Mouse (Mus musculus) megakaryocyte, embryonic 14.5 days (primary cell): ENCODE results near the gene Gna13. TPM values are rescaled to one million over a fixed set of nuclear protein-coding genes. Genes with fewer than 3 reads are reported as not detected.
A peak's percentile ranks its signal among the peaks of the same experiment; 100 is the strongest.
"Not testable (repeated sequence)": the region's sequence is repeated elsewhere in the genome, so short reads cannot be mapped to it uniquely, and the experiment has no call there.

Experiments
- H3K27me3 ChIP-seq: replicated peaks from 2 replicates; pipeline ENCODE3; 2012; ENCODE audit warnings: inconsistent platforms
- H3K36me3 ChIP-seq: replicated peaks from 2 replicates; pipeline ENCODE3; 2012; ENCODE audit warnings: low read length, inconsistent platforms, mixed read lengths
- H3K4me1 ChIP-seq: 2 replicates; pipeline ENCODE4 v1.6.1; 2012; ENCODE audit warnings: inconsistent platforms
- H3K4me3 ChIP-seq: replicated peaks from 2 replicates; pipeline ENCODE3; 2012; ENCODE audit warnings: moderate library complexity, mild to moderate bottlenecking, inconsistent platforms
- H3K9me3 ChIP-seq: 2 replicates; pipeline ENCODE4 v1.6.1; 2012; ENCODE audit warnings: inconsistent platforms
- FLI1 ChIP-seq: IDR thresholded peaks from 2 replicates; pipeline ENCODE4 v1.6.1; 2012; ENCODE audit warnings: low read length, inconsistent platforms, mixed read lengths
- GATA1 ChIP-seq: IDR thresholded peaks from 3 replicates; pipeline ENCODE4 v1.6.1; 2012; ENCODE audit warnings: mixed read lengths, low read length, inconsistent platforms, borderline replicate concordance
- polyA plus RNA-seq: library from polyadenylated mRNA; stranded (reverse); fragments of >175 nt; gene quantifications from 2 replicates; pipeline ENCODE4 v1.2.3, GENCODE M21; 2012; ENCODE audit warnings: low replicate concordance; ENCODE audit not compliant: insufficient read depth

Gna13 gene
- polyA plus RNA-seq, 1 experiment, result 60.8 TPM

DNA sequence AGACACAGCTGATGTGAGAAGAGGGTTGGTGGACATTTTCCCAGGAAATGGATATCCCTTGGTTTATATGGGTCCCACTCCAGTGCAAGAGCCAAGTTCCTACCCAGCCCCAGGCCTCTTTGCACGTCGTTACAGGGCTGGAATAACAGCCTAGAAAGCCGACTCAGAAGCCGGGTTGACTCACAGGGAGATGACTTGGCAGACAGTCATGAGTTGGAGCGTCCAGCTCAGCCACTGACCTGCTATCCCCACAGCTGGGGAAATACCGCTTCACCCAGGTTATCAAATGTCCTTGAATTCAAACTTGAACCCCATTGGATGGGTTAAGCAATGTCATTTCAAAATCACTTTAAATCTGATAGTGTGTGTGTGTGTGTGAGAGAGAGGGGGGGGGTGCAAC lies 29.9 kb upstream of the Gna13 start:
- Histone ChIP-seq H3K4me1 (peaks cover 80% of the 10 kb centered on the region), H3K9me3 (no peaks in the 10 kb centered on the region), H3K36me3 (no peaks in the 10 kb centered on the region), H3K27me3 (peaks cover 2% of the 10 kb centered on the region), H3K4me3 (peak overlapping the region; percentile 76)
- TF ChIP-seq FLI1 (no peak), GATA1 (no peak)

DNA sequence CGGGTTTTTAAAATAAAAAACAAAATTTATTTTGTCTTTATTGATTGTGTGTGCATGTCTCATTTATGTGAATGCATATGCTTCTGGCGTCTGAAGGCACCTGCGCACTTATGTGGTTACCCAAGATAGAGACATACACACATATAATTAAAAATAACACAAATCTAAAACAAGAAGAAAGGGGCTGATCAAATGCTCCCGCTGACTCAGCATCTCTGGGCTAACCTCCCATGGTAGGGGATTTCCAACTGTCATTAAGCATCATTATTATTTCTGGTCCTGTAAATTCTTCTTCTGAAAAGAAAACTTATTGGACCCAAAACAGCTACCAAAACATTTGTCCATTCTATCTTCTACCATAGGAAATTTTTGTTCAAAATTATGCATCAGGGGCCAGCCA lies 27.9 kb upstream of the Gna13 start:
- no peak for TF ChIP-seq FLI1
- no peak for TF ChIP-seq GATA1
- peaks cover 68% of the 10 kb centered on the region for H3K4me1 ChIP-seq
- H3K27me3 ChIP-seq, result no peaks in the 10 kb centered on the region
- H3K4me3 ChIP-seq, result no peak overlapping the region
- H3K9me3 ChIP-seq, result no peaks in the 10 kb centered on the region
- H3K36me3 ChIP-seq, result no peaks in the 10 kb centered on the region

DNA sequence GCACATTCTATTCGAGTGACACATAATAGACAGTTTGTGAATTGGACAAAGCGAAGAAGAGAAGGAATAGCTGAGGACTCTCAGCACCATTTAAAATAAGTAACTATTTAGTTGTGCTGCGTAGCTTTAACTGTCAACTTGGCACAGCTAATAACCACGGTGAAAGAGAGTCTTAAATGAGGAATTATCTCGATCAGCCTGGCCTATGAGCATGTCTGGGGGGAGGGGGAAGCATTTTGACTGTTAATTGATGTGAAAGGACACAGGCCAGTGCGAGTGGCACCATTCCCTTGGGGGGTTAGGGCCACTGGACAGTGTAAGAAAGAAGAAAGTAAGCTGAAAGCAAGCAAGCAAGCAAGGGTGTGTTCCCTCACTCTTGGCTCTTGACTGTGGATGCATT lies 26.7 kb upstream of the Gna13 start:
- peaks cover 67% of the 10 kb centered on the region for H3K4me1 ChIP-seq
- no peaks in the 10 kb centered on the region for H3K36me3 ChIP-seq
- no peak for TF ChIP-seq FLI1
- no peak for TF ChIP-seq GATA1
- H3K27me3 ChIP-seq, result no peaks in the 10 kb centered on the region
- peak overlapping the region; percentile 44 for H3K4me3 ChIP-seq
- no peaks in the 10 kb centered on the region for H3K9me3 ChIP-seq

DNA sequence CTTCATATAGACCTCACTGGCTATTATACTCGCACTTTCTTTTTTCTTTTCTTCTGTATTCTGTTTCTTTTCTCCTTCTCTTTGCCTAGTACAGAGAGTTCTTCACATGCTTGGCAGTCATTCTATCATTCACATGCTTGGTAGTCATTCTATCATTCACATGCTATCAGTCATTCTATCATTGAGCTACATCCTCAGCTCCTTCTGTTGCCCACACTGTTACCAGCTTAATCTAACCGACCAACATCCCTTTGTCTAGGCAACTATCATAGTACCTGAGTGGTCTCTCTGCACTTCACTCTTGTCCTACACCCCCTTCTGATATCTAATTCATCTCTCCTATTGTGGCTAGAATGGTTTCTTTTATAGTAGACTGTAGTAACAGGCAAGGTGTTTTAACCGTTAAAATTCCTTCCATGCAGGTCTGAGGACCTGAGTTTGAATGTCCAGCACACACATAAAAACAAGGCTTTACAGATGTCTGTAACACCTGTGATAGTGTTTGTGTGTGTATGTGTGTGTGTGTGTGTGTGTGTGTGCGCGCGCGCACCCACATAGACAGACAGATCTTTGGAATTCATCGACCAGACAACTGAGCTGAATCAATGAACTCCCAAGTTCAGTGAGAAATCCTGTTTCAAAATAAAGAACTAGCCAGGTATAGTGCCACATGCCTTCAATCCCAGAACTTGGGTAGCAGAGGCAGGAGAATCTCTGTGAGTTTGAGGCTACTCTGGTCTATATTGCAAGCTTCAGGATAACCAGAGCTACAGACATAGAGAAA lies 23.3 kb upstream of the Gna13 start:
- TF ChIP-seq GATA1, result no peak
- no peak for TF ChIP-seq FLI1
- Histone ChIP-seq H3K9me3 (no peaks in the 10 kb centered on the region), H3K4me1 (peaks cover 60% of the 10 kb centered on the region), H3K27me3 (no peaks in the 10 kb centered on the region), H3K4me3 (no peak overlapping the region), H3K36me3 (no peaks in the 10 kb centered on the region)

DNA sequence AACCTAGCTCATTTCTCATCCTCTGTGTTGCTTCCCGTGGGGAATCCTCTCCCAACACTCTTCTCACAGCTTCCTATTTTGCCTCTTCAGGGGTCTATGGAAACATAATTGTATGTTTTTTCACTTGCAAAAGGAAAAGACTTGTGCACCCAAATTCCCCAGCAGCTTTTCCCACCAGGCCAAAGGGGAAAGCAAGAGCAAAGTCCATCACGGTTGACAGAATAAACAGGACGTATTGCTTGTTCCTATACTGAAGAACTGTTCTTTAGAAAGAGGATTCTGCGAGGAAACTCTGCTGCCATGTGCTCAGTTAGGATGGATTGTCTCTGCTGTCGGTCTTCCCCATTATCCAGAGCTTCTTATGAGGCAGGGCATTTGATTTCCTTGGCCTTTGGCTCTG lies 22.1 kb upstream of the Gna13 start:
- no peaks in the 10 kb centered on the region for H3K27me3 ChIP-seq
- peaks cover 62% of the 10 kb centered on the region for H3K4me1 ChIP-seq
- no peak for TF ChIP-seq FLI1
- TF ChIP-seq GATA1, result no peak
- no peaks in the 10 kb centered on the region for H3K36me3 ChIP-seq
- no peaks in the 10 kb centered on the region for H3K9me3 ChIP-seq
- H3K4me3 ChIP-seq, result no peak overlapping the region

DNA sequence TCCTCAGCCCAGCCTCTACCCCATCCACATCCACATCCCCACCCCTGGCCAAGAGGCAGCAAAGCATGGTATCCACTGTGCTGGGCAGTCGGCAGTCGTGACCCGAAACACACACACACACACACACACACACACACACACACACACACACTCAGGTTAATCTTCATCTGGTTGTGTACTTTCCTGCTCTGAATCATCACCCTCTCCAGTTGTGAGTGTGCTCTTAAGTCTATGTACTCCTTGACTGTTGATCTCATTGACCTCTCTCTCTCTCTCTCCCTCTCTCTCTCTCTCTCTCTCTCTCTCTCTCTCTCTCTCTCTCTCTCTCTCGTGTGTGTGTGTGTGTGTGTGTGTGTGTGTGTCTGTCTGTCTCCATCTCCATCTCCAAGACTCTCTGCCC lies 20.0 kb upstream of the Gna13 start:
- H3K36me3 ChIP-seq, H3K27me3 ChIP-seq: not testable (repeated sequence)
- peaks cover 64% of the 10 kb centered on the region for H3K4me1 ChIP-seq

DNA sequence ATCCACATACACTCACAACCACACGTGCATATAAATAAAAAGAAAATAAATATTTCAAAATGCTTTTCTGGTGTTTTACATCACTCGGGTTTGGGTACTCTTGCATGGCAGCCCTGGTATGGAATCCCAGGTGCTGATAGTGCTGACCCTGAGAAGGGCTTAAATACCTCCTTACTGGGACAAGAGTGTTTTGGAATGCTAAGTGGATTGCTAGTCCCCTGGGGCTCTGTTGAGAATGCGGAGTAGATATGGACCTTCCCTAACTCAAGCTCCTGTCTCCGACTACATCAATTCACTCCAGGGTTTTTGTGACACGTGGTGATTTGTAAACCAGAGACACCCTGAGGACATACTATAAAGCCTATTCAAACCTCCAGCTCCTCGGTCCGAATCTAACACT lies 19.1 kb upstream of the Gna13 start:
- Histone ChIP-seq H3K36me3 (no peaks in the 10 kb centered on the region), H3K27me3 (no peaks in the 10 kb centered on the region), H3K4me3 (no peak overlapping the region), H3K4me1 (peaks cover 72% of the 10 kb centered on the region), H3K9me3 (no peaks in the 10 kb centered on the region)
- TF ChIP-seq GATA1, result no peak
- TF ChIP-seq FLI1, result no peak

More for the DNA sequence above, 20.0 kb upstream of the Gna13 start:
- H3K9me3 ChIP-seq, H3K4me3 ChIP-seq: not testable (repeated sequence)

DNA sequence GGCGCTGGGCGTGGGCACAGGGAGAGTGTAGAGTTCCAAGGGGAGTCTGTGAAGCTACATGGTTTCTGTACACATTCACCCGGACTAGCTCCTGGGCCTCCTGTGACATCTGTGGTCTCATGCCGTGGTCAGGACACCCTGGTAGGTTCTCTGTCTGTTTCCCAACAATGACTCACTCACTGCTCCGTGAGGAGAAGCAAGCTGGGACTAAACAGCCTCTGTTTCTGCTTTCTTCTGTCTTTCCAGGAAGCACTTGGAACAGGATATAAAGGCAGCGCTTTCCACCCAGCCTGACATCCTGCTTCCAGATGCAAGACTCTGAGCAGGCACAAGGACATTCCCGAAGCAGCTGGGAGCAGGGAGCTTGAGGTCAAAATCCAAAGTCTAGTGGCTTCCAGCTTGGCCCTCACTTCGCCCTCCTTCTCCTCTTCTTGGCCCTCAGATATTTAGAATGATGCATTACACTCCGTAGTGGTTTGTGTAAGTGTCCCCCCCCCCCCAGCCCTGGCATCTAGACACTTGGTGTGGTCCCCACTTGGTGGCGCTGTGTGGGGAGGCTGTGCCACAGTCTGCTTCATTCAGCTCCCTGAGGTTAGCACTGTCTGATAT lies 18.5 kb upstream of the Gna13 start:
- H3K9me3 ChIP-seq, result no peaks in the 10 kb centered on the region
- H3K4me1 ChIP-seq, result peaks cover 78% of the 10 kb centered on the region
- peak overlapping the region; percentile 73 for H3K4me3 ChIP-seq
- TF ChIP-seq FLI1 (no peak), GATA1 (no peak)
- H3K36me3 ChIP-seq, result no peaks in the 10 kb centered on the region
- H3K27me3 ChIP-seq, result no peaks in the 10 kb centered on the region

DNA sequence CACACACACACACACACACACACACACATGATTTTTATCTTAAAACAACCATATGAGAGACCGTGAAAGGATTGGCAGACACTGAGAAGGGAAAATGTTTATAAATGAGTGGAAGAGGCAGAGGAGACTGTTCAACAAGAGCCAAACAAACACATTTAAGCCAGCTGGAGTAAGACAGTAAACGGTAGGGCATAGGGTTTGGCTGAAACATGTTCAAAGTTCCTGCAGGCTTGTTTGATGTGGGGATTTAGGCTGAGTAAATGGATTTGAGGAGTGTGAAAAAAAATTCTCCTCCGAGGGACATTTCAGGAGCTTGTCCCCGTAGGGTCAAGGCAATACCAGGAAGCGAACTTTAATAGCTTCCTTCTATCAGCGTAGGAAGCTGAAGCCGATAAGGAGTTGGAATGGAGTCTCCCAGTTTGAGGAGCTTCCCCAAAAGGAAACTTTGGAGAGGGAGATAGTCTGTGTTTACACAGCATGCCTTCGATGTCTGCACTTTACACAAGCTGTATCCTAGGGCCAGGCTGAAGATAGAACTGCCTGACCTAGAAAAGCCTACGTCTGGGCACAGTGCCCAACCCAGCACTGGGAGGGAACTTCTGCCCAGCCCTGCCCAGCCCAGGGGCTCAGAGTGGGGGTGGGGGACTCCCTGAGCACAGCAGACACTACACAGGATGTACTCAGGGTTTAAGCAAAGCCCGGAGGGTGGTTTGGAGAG lies 15.2 kb upstream of the Gna13 start:
- peak overlapping the region; percentile 86 for H3K4me3 ChIP-seq
- no peaks in the 10 kb centered on the region for H3K27me3 ChIP-seq
- H3K4me1 ChIP-seq, result peaks cover 96% of the 10 kb centered on the region
- TF ChIP-seq GATA1 (no peak), FLI1 (no peak)
- no peaks in the 10 kb centered on the region for H3K36me3 ChIP-seq
- H3K9me3 ChIP-seq, result no peaks in the 10 kb centered on the region

DNA sequence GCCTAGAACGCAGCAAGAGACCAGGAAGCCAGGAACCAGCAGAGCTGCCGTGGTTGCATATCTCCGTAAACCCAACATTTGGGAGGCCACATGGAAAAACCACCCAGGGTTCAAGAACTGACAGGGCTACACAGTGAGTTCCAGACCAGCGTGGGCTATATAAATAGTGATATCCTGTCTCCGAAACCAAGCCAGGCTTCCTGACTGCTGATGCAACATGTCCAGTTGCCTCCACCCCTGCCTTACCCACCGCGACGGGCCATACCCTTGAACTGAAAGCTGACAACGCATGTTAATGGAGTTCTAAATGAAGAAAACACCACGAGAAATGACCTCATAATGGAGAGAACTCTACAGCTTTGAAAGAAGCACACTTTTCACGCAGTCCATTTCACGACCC lies 14.2 kb upstream of the Gna13 start:
- TF ChIP-seq GATA1, result no peak
- no peak for TF ChIP-seq FLI1
- peaks cover 91% of the 10 kb centered on the region for H3K4me1 ChIP-seq
- peak overlapping the region; percentile 86 for H3K4me3 ChIP-seq

More for the DNA sequence above, 14.2 kb upstream of the Gna13 start:
- Histone ChIP-seq H3K36me3 (no peaks in the 10 kb centered on the region), H3K9me3 (no peaks in the 10 kb centered on the region), H3K27me3 (no peaks in the 10 kb centered on the region)
